Mouse (Mus musculus): Measurements from ENCODE around the gene Gm43738.

The Gm43738 gene

GRCm38 (mm10) chr3:89100811-89101210 lies at the start of gene Gm43738:
Gm43738 (minus strand) TSS chr3:89101099.
- DNase-seq (ENCODE audit: low read depth, low spot score) = no peak

- no peak for DNase-seq (ENCODE audit: low read depth, low spot score)
Measured at GRCm38 (mm10) chr3:89148567-89148966, 47.7 kb upstream of the Gm43738 start.

- DNase-seq (ENCODE audit: low read depth, low spot score) = no peak
Measured at GRCm38 (mm10) chr3:89147979-89148311, 47.0 kb upstream of the Gm43738 start.

- DNase-seq (ENCODE audit: low read depth, low spot score) = peak; percentile 60
Measured at GRCm38 (mm10) chr3:89147101-89147978, 46.4 kb upstream of the Gm43738 start.

GRCm38 (mm10) chr3:89145566-89145965 lies 44.7 kb upstream of the Gm43738 start:
- DNase-seq (ENCODE audit: low read depth, low spot score) = no peak

- DNase-seq (ENCODE audit: low read depth, low spot score) = no peak
Measured at GRCm38 (mm10) chr3:89144821-89145220, 43.9 kb upstream of the Gm43738 start.

GRCm38 (mm10) chr3:89136365-89136764 lies 35.5 kb upstream of the Gm43738 start:
- peak; percentile 52 for DNase-seq (ENCODE audit: low read depth, low spot score)

GRCm38 (mm10) chr3:89135958-89136357 lies 35.1 kb upstream of the Gm43738 start, which contains the start of gene Pklr:
Pklr (plus strand) TSS chr3:89136142.
- peak; percentile 49 for DNase-seq (ENCODE audit: low read depth, low spot score)

GRCm38 (mm10) chr3:89133752-89134151 lies 32.9 kb upstream of the Gm43738 start:
- peak; percentile 42 for DNase-seq (ENCODE audit: low read depth, low spot score)

GRCm38 (mm10) chr3:89133063-89133450 lies 32.2 kb upstream of the Gm43738 start:
- DNase-seq (ENCODE audit: low read depth, low spot score) = no peak

GRCm38 (mm10) chr3:89132285-89133062 lies 31.6 kb upstream of the Gm43738 start:
- DNase-seq (ENCODE audit: low read depth, low spot score) = peak; percentile 67

GRCm38 (mm10) chr3:89131816-89132215 lies 30.9 kb upstream of the Gm43738 start:
- no peak for DNase-seq (ENCODE audit: low read depth, low spot score)

GRCm38 (mm10) chr3:89129908-89130307 lies 29.0 kb upstream of the Gm43738 start:
- no peak for DNase-seq (ENCODE audit: low read depth, low spot score)

- DNase-seq (ENCODE audit: low read depth, low spot score) = no peak
Measured at GRCm38 (mm10) chr3:89125981-89126380, 25.1 kb upstream of the Gm43738 start.

GRCm38 (mm10) chr3:89124241-89124640 lies 23.3 kb upstream of the Gm43738 start:
- DNase-seq (ENCODE audit: low read depth, low spot score) = no peak

GRCm38 (mm10) chr3:89123313-89123712 lies 22.4 kb upstream of the Gm43738 start:
- no peak for DNase-seq (ENCODE audit: low read depth, low spot score)

- DNase-seq (ENCODE audit: low read depth, low spot score) = peak; percentile 57
Measured at GRCm38 (mm10) chr3:89115522-89115921, 14.6 kb upstream of the Gm43738 start.

GRCm38 (mm10) chr3:89113058-89113457 lies 12.2 kb upstream of the Gm43738 start:
- no peak for DNase-seq (ENCODE audit: low read depth, low spot score)

GRCm38 (mm10) chr3:89108146-89108545 lies 7.2 kb upstream of the Gm43738 start:
- no peak for DNase-seq (ENCODE audit: low read depth, low spot score)

- no peak for DNase-seq (ENCODE audit: low read depth, low spot score)
Measured at GRCm38 (mm10) chr3:89107545-89107944, 6.6 kb upstream of the Gm43738 start.

- no peak for DNase-seq (ENCODE audit: low read depth, low spot score)
Measured at GRCm38 (mm10) chr3:89106881-89107280, 6.0 kb upstream of the Gm43738 start.

- DNase-seq (ENCODE audit: low read depth, low spot score) = no peak
Measured at GRCm38 (mm10) chr3:89103291-89103595, 2.3 kb upstream of the Gm43738 start.
